In the genomic region with DNA sequence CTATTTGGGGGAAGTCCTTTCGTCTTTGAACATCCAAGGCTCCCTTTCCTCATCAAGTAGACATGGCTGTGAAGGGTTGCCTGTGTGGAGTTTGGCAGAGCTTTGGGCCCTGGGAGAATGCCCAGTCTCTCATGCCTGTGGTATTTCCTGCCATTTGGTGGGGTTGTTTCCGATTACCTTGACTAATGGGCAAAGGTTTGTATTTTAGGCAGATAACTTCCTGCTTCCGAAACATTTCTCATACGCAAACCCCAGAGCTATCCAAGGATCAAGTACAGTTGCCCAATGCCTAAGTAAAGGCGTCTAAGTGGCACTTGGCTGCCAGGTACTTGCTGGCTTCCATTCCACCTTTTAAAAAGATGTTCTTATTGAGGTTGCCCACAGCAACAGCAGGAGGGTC, we compare ENCODE assay signal across 9 mouse cellular contexts.
DNase-seq lines count a peak whose midpoint lies in the region; ATAC-seq lines count a peak whose summit lies in the region.
"Had no signal": no experiment of that assay in that cellular context is flagged by ENCODE, and none has a peak within 500 bp of the region (broad histone marks: within the 10 kb centered on the region; RNA-seq: fewer than 3 reads in every experiment).

No protein-coding gene starts in this region.

- no peaks in the 10 kb centered on the region for H3K9me3 ChIP-seq in kidney, embryonic 16.5 days (ENCODE audit: low read length)
- H3K9me3 ChIP-seq in heart, embryonic 11.5 days (replicated peaks; ENCODE audit: control insufficient read depth, low read length) = no peaks in the 10 kb centered on the region
- no peaks in the 10 kb centered on the region for H3K9me3 ChIP-seq in hindbrain, embryonic 12.5 days (replicated peaks)
- no peaks in the 10 kb centered on the region for H3K9me3 ChIP-seq in hindbrain, embryonic 16.5 days (ENCODE audit: control insufficient read depth, low read length)
- H3K9me3 ChIP-seq: liver, embryonic 15.5 days had no signal

- ATAC-seq in kidney, embryonic 16.5 days (ENCODE audit: low FRiP score, low TSS enrichment) = no peak
- ATAC-seq in heart, embryonic 11.5 days (replicated peaks; ENCODE audit: insufficient number of reproducible peaks, low FRiP score, low TSS enrichment) = no peak
- no peak for ATAC-seq in monocyte, adult 5-6 weeks (replicated peaks; ENCODE audit: insufficient number of reproducible peaks, low FRiP score, low TSS enrichment, poor library complexity, severe bottlenecking)
- ATAC-seq in hindbrain, embryonic 12.5 days (ENCODE audit: low FRiP score) = no peak
- no peak for ATAC-seq in hindbrain, embryonic 16.5 days

- H3K36me3 ChIP-seq in kidney, embryonic 16.5 days (ENCODE audit: insufficient read depth, low read length) = no peaks in the 10 kb centered on the region
- no peaks in the 10 kb centered on the region for H3K36me3 ChIP-seq in heart, embryonic 11.5 days (ENCODE audit: control insufficient read depth, insufficient read depth, low read length)
- H3K36me3 ChIP-seq in hindbrain, embryonic 12.5 days = no peaks in the 10 kb centered on the region
- H3K36me3 ChIP-seq in hindbrain, embryonic 16.5 days (ENCODE audit: control insufficient read depth, insufficient read depth, low read length) = no peaks in the 10 kb centered on the region
- H3K36me3 ChIP-seq: liver, embryonic 15.5 days had no signal

- H3K4me3 ChIP-seq in kidney, embryonic 16.5 days (ENCODE audit: low read length) = no peak overlapping the region
- H3K4me3 ChIP-seq in heart, embryonic 11.5 days (ENCODE audit: low read depth, low read length) = no peak overlapping the region
- H3K4me3 ChIP-seq in hindbrain, embryonic 12.5 days = no peak overlapping the region
- no peak overlapping the region for H3K4me3 ChIP-seq in hindbrain, embryonic 16.5 days (ENCODE audit: low read length)
- H3K4me3 ChIP-seq: liver, embryonic 15.5 days had no signal

- no peak overlapping the region for H3K9ac ChIP-seq in kidney, embryonic 16.5 days (replicated peaks; ENCODE audit: low read length)
- H3K9ac ChIP-seq in heart, embryonic 11.5 days (ENCODE audit: low read depth, low read length) = no peak overlapping the region
- H3K9ac ChIP-seq in hindbrain, embryonic 12.5 days = no peak overlapping the region
- no peak overlapping the region for H3K9ac ChIP-seq in hindbrain, embryonic 16.5 days (ENCODE audit: low read depth, low read length)
- H3K9ac ChIP-seq: liver, embryonic 15.5 days had no signal

- H3K27ac ChIP-seq in kidney, embryonic 16.5 days (ENCODE audit: low read length) = no peak overlapping the region
- H3K27ac ChIP-seq in heart, embryonic 11.5 days (ENCODE audit: low read depth, low read length) = 0 out of 2 replicates have a peak overlapping the region, but pooled peaks have one; percentile 7
- no peak overlapping the region for H3K27ac ChIP-seq in hindbrain, embryonic 12.5 days
- no peak overlapping the region for H3K27ac ChIP-seq in hindbrain, embryonic 16.5 days (ENCODE audit: low read depth, low read length)
- H3K27ac ChIP-seq: liver, embryonic 15.5 days had no signal

- no peaks in the 10 kb centered on the region for H3K27me3 ChIP-seq in kidney, embryonic 16.5 days (ENCODE audit: insufficient read depth, low read length)
- no peaks in the 10 kb centered on the region for H3K27me3 ChIP-seq in heart, embryonic 11.5 days (ENCODE audit: control insufficient read depth, insufficient read depth, low read length)
- H3K27me3 ChIP-seq in hindbrain, embryonic 12.5 days = no peaks in the 10 kb centered on the region
- no peaks in the 10 kb centered on the region for H3K27me3 ChIP-seq in hindbrain, embryonic 16.5 days (replicated peaks; ENCODE audit: control insufficient read depth, insufficient read depth, low read length)
- H3K27me3 ChIP-seq: liver, embryonic 15.5 days had no signal

- WGBS in kidney, embryonic 16.5 days = 52% methylated on average over 5 of the region's 5 CpGs
- 51% methylated on average over 5 of the region's 5 CpGs for WGBS in heart, embryonic 11.5 days (ENCODE audit: insufficient replicate concordance)
- 75% methylated on average over 5 of the region's 5 CpGs for WGBS in hindbrain, embryonic 12.5 days
- WGBS in hindbrain, embryonic 16.5 days = 71% methylated on average over 5 of the region's 5 CpGs

- H3K4me1 ChIP-seq in kidney, embryonic 16.5 days (ENCODE audit: insufficient read depth, low read length) = peaks cover 37% of the 10 kb centered on the region
- peaks cover 24% of the 10 kb centered on the region for H3K4me1 ChIP-seq in heart, embryonic 11.5 days (ENCODE audit: control insufficient read depth, insufficient read depth, low read length)
- peaks cover 51% of the 10 kb centered on the region for H3K4me1 ChIP-seq in hindbrain, embryonic 12.5 days
- H3K4me1 ChIP-seq in hindbrain, embryonic 16.5 days (ENCODE audit: control insufficient read depth, insufficient read depth, low read depth, low read length) = peaks cover 17% of the 10 kb centered on the region

- peak; percentile 48 for DNase-seq in kidney, adult 18-20 months
- DNase-seq in cerebellum, adult 9-11 months = peak; percentile 50
- peak; percentile 85 to 89 for DNase-seq in lung, adult 18-20 months

- H3K4me2 ChIP-seq in kidney, embryonic 16.5 days (replicated peaks; ENCODE audit: low read depth, low read length) = no peak overlapping the region; the same call in 1 of the 2 replicates
- no peak overlapping the region for H3K4me2 ChIP-seq in heart, embryonic 11.5 days
- no peak overlapping the region for H3K4me2 ChIP-seq in hindbrain, embryonic 12.5 days (replicated peaks)
- no peak overlapping the region for H3K4me2 ChIP-seq in hindbrain, embryonic 16.5 days (ENCODE audit: low read length)
- H3K4me2 ChIP-seq: liver, embryonic 15.5 days had no signal
